Mouse (Mus musculus) lung, postnatal 0 days (tissue): ENCODE data around the gene Sox30.

Experiments
- CTCF ChIP-seq: IDR thresholded peaks from 2 replicates; pipeline ENCODE4 v1.5.1; 2016; ENCODE audit warnings: antibody characterized with exemption, mild to moderate bottlenecking
- EP300 ChIP-seq: IDR thresholded peaks from 2 replicates; pipeline ENCODE4 v1.6.1; 2016; ENCODE audit warnings: antibody characterized with exemption, mild to moderate bottlenecking, control low read depth

DNA sequence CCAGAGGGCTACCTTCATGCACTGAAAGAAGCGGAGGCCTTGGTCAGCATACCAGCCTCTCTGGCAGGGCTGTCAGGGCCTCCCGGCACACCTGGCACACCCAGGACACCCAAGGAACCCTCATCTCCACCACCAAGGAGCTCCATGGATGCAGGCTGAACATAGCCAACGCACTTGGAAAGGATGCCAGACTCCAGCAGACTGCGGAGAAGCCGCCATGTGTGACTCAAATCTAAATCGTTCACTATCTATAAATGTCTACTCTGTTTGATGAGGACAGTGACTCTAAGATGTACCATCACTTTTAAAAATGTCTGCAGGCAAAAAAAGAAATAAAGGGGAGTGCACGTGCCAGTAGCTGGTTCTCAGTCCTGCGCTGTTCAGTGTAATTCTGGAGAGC, 42.6 kb upstream of the Sox30 start:
- TF ChIP-seq CTCF (no peak), EP300 (no peak)
